Mouse (Mus musculus) embryonic facial prominence, embryonic 12.5 days (tissue): ENCODE data around the gene Fastkd5. TPM values are rescaled to one million over a fixed set of nuclear protein-coding genes. Genes with fewer than 3 reads are reported as not detected.
A peak's percentile ranks its signal among the peaks of the same experiment; 100 is the strongest.

ENCODE experiments used
- ATAC-seq: fragments of 200-750 bp; cut with Nextera tagmentation; 2 replicates; pipeline ENCODE4 v1.8.0; 2017; ENCODE audit not compliant: insufficient number of reproducible peaks, insufficient read depth, low FRiP score, low TSS enrichment
- H3K27ac ChIP-seq: fragments of 300-500 bp; sonication (generic); 2 replicates; pipeline ENCODE4 v1.5.1; 2016; ENCODE audit warnings: mild to moderate bottlenecking
- H3K27me3 ChIP-seq: fragments of 300-500 bp; sonication (generic); 2 replicates; pipeline ENCODE4 v1.6.1; 2016; ENCODE audit warnings: mild to moderate bottlenecking, moderate library complexity
- H3K36me3 ChIP-seq: fragments of 300-500 bp; sonication (generic); 2 replicates; pipeline ENCODE4 v1.6.1; 2016; ENCODE audit warnings: mild to moderate bottlenecking
- H3K4me1 ChIP-seq: fragments of 300-500 bp; sonication (generic); 2 replicates; pipeline ENCODE4 v1.6.1; 2016
- H3K4me2 ChIP-seq: fragments of 300-500 bp; sonication (generic); replicated peaks from 2 replicates; pipeline ENCODE4 v1.6.1; 2016; ENCODE audit warnings: mild to moderate bottlenecking, moderate library complexity
- H3K4me3 ChIP-seq: fragments of 300-500 bp; sonication (generic); 2 replicates; pipeline ENCODE4 v1.5.1; 2016; ENCODE audit warnings: mild to moderate bottlenecking
- H3K9ac ChIP-seq: fragments of 300-500 bp; sonication (generic); 2 replicates; pipeline ENCODE4 v1.6.1; 2016; ENCODE audit warnings: mild to moderate bottlenecking, moderate library complexity
- H3K9me3 ChIP-seq: fragments of 300-500 bp; sonication (generic); 2 replicates; pipeline ENCODE4 v1.6.1; 2016; ENCODE audit warnings: mild to moderate bottlenecking, moderate library complexity
- WGBS: fragments of 180-500 bp; shearing (Covaris S2); methylation state at CpG from one replicate; pipeline ENCODE4 v1.1.7; 2016; 5-methylcytosine and 5-hydroxymethylcytosine counted together
- polyA plus RNA-seq: library from polyadenylated mRNA; unstranded; fragments of >200 nt; fragmentation: Nextera tagmentation; extraction: Ambion mirVana; gene quantifications from 2 replicates; pipeline ENCODE4 v1.2.1, GENCODE M21; 2016

Gene Fastkd5
- polyA plus RNA-seq, 1 experiment from 2014 or later, result 18.6 TPM

- Histone ChIP-seq H3K9me3 (no peaks in the 10 kb centered on the region), H3K4me2 (no peak overlapping the region), H3K4me3 (no peak overlapping the region), H3K36me3 (no peaks in the 10 kb centered on the region), H3K27ac (no peak overlapping the region), H3K27me3 (peaks cover 48% of the 10 kb centered on the region), H3K4me1 (peaks cover 32% of the 10 kb centered on the region), H3K9ac (no peak overlapping the region)
- WGBS, result 53% methylated on average over 5 of the region's 5 CpGs
- ATAC-seq, result no peak
Observed at GRCm38 (mm10) chr2:130632887-130633675, 3.3 kb upstream of the Fastkd5 start.

GRCm38 (mm10) chr2:130632416-130632815 lies 2.6 kb upstream of the Fastkd5 start:
- H3K4me1 ChIP-seq, result peaks cover 30% of the 10 kb centered on the region
- H3K27ac ChIP-seq, result no peak overlapping the region
- peaks cover 42% of the 10 kb centered on the region for H3K27me3 ChIP-seq
- no peaks in the 10 kb centered on the region for H3K9me3 ChIP-seq
- H3K9ac ChIP-seq, result no peak overlapping the region
- no peak overlapping the region for H3K4me2 ChIP-seq
- no peak overlapping the region for H3K4me3 ChIP-seq
- peaks cover 3% of the 10 kb centered on the region for H3K36me3 ChIP-seq
- ATAC-seq, result no peak
- WGBS, result 85% methylated on average over 1 of the region's 1 CpGs

DNA sequence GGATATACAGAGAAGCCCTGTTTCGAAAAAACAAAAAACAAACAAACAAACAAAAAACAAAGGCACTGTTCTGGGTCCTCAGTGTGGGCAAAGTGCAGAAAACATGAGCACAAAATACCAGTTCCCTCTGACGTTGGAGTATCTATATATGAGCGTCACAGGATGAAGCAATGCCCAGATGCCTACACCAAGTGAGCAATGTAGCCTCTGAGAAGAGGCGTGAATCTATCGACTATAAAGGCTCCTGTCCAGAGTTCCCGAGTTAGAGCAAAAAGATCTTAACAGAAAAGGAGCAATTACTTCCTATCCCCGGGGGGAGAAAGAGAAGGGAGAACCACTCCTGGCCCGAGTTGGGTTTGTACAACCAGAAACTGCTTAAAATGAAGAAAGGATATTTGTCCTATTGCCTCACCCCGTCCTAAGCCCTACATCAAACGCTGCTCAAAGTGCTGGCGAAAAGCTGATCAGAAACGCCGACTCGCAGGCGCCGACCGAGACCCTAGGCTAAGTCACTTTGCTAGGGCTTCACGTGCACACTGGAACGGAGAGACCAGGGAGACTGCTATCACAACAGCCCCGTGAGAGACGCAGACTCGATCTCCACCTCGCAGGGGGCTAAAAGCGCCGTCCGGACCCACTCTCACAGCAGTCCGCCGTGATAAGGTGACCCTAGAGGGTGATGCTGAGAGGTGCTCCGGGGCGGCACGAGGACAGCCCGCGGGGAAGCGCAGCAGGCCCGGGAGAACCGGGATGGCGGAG lies 568 bp downstream of the Fastkd5 start:
- peak overlapping the region; percentile 80 for H3K9ac ChIP-seq
- H3K9me3 ChIP-seq, result no peaks in the 10 kb centered on the region
- H3K36me3 ChIP-seq, result peaks cover 23% of the 10 kb centered on the region
- H3K4me3 ChIP-seq, result peak overlapping the region; percentile 79
- H3K27ac ChIP-seq, result peak overlapping the region; percentile 38
- H3K27me3 ChIP-seq, result peaks cover 11% of the 10 kb centered on the region
- H3K4me2 ChIP-seq, result peak overlapping the region; percentile 87
- no peak for ATAC-seq
- H3K4me1 ChIP-seq, result peaks cover 9% of the 10 kb centered on the region
- 3% methylated on average over 37 of the region's 37 CpGs for WGBS

GRCm38 (mm10) chr2:130628424-130628823 lies 1.4 kb downstream of the Fastkd5 start:
- peak overlapping the region; percentile 79 for H3K4me3 ChIP-seq
- H3K4me2 ChIP-seq, result peak overlapping the region; percentile 87
- no peaks in the 10 kb centered on the region for H3K9me3 ChIP-seq
- H3K36me3 ChIP-seq, result peaks cover 26% of the 10 kb centered on the region
- H3K4me1 ChIP-seq, result peaks cover 6% of the 10 kb centered on the region
- H3K27ac ChIP-seq, result no peak overlapping the region
- H3K27me3 ChIP-seq, result 0 out of 2 replicates have a peak, but pooled peaks cover 2% of the 10 kb centered on the region
- WGBS, result 63% methylated on average over 3 of the region's 3 CpGs
- no peak overlapping the region for H3K9ac ChIP-seq
- no peak for ATAC-seq

DNA sequence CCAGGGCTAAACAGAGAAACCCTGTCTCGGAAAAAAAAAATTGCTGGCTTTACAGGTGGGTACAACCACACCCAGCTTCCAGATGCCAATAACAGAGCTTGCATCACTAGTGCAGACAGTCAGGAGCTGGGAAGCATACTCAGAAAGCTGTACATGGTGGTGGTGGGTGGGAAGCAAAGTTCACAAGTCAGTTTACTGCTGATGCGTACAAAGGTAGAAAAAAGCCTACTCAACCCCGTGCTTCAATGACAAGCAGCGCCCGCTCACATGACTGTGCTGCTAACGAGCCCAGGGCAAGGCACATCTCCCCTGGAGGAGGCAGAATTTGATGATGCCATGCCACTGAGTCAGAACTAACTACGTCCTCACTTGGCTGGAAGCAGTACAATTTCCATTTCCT lies 10.9 kb downstream of the Fastkd5 start:
- Histone ChIP-seq H3K36me3 (peaks cover 58% of the 10 kb centered on the region), H3K4me3 (no peak overlapping the region), H3K27me3 (no peaks in the 10 kb centered on the region), H3K4me2 (no peak overlapping the region), H3K27ac (no peak overlapping the region), H3K4me1 (no peaks in the 10 kb centered on the region), H3K9ac (no peak overlapping the region), H3K9me3 (no peaks in the 10 kb centered on the region)
- no peak for ATAC-seq
- 92% methylated on average over 7 of the region's 7 CpGs for WGBS

DNA sequence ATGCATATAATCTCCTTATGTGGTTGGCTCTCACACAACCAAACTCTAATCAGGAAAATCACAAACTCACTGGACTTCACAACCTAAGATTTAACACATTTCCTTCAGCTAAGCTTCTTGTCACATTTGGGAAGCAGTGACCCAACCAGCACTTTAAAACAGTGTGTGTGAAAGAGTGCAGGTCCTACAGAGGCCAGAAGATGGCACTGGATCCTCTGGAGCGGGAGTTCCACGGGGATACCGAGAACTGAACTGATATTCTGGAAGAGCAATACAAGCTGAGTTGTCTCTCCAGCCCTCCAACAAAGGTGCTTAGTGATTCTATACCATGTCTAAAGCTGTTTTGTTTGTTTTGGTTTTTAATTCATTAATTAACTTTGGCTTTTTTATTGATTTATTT lies 16.7 kb downstream of the Fastkd5 start:
- Histone ChIP-seq H3K27ac (no peak overlapping the region), H3K4me2 (no peak overlapping the region), H3K36me3 (peaks cover 33% of the 10 kb centered on the region), H3K27me3 (no peaks in the 10 kb centered on the region), H3K4me1 (no peaks in the 10 kb centered on the region), H3K4me3 (no peak overlapping the region), H3K9ac (no peak overlapping the region), H3K9me3 (no peaks in the 10 kb centered on the region)
- WGBS, result 72% methylated on average over 3 of the region's 3 CpGs
- no peak for ATAC-seq

DNA sequence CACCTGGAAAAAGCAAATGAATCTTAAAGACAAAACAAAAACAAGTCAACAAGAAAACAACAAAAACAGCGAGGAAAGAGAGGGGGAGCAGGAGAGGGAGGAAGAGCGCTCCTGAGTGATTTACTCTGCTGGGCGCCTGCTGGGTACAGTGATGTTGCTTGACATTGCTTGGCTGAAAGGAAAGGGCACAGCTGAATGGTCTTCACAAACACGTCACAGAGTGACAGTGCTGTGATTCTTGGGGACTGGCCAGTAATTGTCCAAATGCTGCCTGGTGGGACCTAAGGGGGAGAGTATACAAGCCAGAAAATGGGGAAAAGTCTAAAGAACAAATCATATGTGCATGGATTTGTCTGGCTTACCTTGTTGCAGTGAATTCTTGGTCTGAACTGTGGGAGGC lies 27.6 kb downstream of the Fastkd5 start:
- H3K9me3 ChIP-seq, result no peaks in the 10 kb centered on the region
- peaks cover 56% of the 10 kb centered on the region for H3K36me3 ChIP-seq
- no peak for ATAC-seq
- WGBS, result 82% methylated on average over 4 of the region's 4 CpGs
- no peaks in the 10 kb centered on the region for H3K4me1 ChIP-seq
- H3K9ac ChIP-seq, result no peak overlapping the region
- H3K27ac ChIP-seq, result no peak overlapping the region
- H3K27me3 ChIP-seq, result no peaks in the 10 kb centered on the region
- H3K4me2 ChIP-seq, result no peak overlapping the region
- no peak overlapping the region for H3K4me3 ChIP-seq

GRCm38 (mm10) chr2:130598399-130598798 lies 31.4 kb downstream of the Fastkd5 start:
- Histone ChIP-seq H3K27me3 (no peaks in the 10 kb centered on the region), H3K36me3 (peaks cover 73% of the 10 kb centered on the region), H3K9ac (no peak overlapping the region), H3K4me2 (no peak overlapping the region), H3K27ac (no peak overlapping the region), H3K4me3 (no peak overlapping the region), H3K4me1 (no peaks in the 10 kb centered on the region), H3K9me3 (no peaks in the 10 kb centered on the region)
- ATAC-seq, result no peak
- 71% methylated on average over 3 of the region's 3 CpGs for WGBS

GRCm38 (mm10) chr2:130597601-130598010 lies 32.2 kb downstream of the Fastkd5 start:
- Histone ChIP-seq H3K4me3 (no peak overlapping the region), H3K36me3 (peaks cover 65% of the 10 kb centered on the region), H3K4me1 (no peaks in the 10 kb centered on the region), H3K9me3 (no peaks in the 10 kb centered on the region), H3K27ac (no peak overlapping the region), H3K4me2 (no peak overlapping the region), H3K27me3 (no peaks in the 10 kb centered on the region), H3K9ac (no peak overlapping the region)
- WGBS, result 38% methylated on average over 1 of the region's 1 CpGs
- ATAC-seq, result no peak

DNA sequence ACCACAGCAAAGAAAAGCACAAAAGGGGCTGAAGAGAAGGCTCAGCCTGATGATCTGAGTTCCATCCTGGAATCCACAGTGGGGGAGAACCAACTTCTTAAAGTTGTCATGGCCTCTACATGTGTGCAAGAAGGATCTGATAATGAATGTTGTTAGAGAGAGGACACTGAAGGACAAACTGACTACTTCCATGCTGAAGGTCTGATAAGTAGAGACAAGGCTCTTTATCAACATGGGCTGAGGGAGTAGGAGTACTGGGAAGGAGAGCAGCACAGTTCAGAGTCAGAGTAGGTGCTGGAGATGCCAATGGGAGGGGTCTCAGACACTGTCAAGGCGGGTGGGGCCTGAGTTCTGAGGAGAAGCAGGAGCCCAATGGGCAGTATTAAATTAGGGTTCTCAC lies 34.2 kb downstream of the Fastkd5 start:
- H3K4me1 ChIP-seq, result no peaks in the 10 kb centered on the region
- no peak overlapping the region for H3K27ac ChIP-seq
- ATAC-seq, result no peak
- H3K9me3 ChIP-seq, result no peaks in the 10 kb centered on the region
- peaks cover 72% of the 10 kb centered on the region for H3K36me3 ChIP-seq
- WGBS, result 79% methylated on average over 1 of the region's 1 CpGs
- H3K27me3 ChIP-seq, result no peaks in the 10 kb centered on the region
- no peak overlapping the region for H3K4me3 ChIP-seq
- H3K9ac ChIP-seq, result no peak overlapping the region
- H3K4me2 ChIP-seq, result no peak overlapping the region

GRCm38 (mm10) chr2:130591016-130591415 lies 38.8 kb downstream of the Fastkd5 start:
- H3K9me3 ChIP-seq, result no peaks in the 10 kb centered on the region
- H3K4me2 ChIP-seq, result no peak overlapping the region
- no peak overlapping the region for H3K27ac ChIP-seq
- peaks cover 40% of the 10 kb centered on the region for H3K36me3 ChIP-seq
- 91% methylated on average over 2 of the region's 2 CpGs for WGBS
- ATAC-seq, result no peak
- no peaks in the 10 kb centered on the region for H3K27me3 ChIP-seq
- H3K4me3 ChIP-seq, result no peak overlapping the region
- H3K9ac ChIP-seq, result no peak overlapping the region
- no peaks in the 10 kb centered on the region for H3K4me1 ChIP-seq

DNA sequence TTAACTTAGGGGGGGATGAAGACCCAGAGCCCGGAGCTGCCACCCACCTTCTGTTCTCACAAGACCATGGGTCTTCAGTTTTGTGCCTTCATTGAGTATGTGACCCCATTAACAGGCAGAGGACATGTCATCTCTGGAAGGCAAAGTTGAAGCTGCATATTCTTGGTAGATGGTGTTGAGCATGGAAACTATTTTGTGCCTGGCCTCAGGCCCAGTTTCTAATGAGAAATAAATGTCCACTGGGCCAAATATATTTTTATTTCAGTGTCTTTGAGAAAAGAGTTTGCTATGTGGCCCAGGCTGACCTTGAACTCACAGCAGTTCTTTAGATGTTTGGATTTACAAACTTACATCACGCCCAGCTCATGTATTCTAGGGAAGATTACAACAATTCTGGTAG lies 40.1 kb downstream of the Fastkd5 start:
- WGBS, result 93% methylated on average over 2 of the region's 2 CpGs
- H3K4me1 ChIP-seq, result no peaks in the 10 kb centered on the region
- H3K9me3 ChIP-seq, result no peaks in the 10 kb centered on the region
- no peak overlapping the region for H3K9ac ChIP-seq
- no peak overlapping the region for H3K4me2 ChIP-seq
- H3K4me3 ChIP-seq, result no peak overlapping the region
- ATAC-seq, result no peak
- no peak overlapping the region for H3K27ac ChIP-seq
- H3K27me3 ChIP-seq, result no peaks in the 10 kb centered on the region
- peaks cover 29% of the 10 kb centered on the region for H3K36me3 ChIP-seq
